In the genomic region with DNA sequence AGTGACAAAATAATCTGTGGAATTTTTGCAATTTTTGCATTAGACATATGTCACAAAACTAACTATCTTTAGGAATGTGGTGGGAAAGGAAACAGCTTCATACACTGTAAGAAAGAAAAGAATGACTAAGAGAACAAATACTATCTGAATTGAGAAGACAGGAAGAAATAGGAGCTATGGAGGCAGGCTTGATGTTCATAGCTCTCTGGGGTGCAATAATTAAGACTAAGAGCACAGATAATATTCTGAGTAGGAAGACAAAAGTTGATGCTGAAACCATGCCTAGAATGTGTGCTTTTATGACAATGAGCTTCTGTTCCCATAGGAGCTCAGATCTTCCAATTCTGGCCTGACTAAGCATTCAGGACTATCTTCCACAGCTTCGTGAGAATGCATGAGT, we compare ENCODE assay signal across 24 mouse cellular contexts.
DNase-seq lines count a peak whose midpoint lies in the region; ATAC-seq and TF ChIP-seq lines count a peak whose summit lies in the region.
"Had no signal": no experiment of that assay in that cellular context is flagged by ENCODE, and none has a peak within 500 bp of the region (broad histone marks: within the 10 kb centered on the region; RNA-seq: fewer than 3 reads in every experiment).

No protein-coding gene starts in this region.

- no peak overlapping the region for H3K4me3 ChIP-seq in hindbrain, postnatal 0 days (ENCODE audit: low read length)
- no peak overlapping the region for H3K4me3 ChIP-seq in hindbrain, embryonic 16.5 days (ENCODE audit: low read length)
- no peak overlapping the region for H3K4me3 ChIP-seq in limb, embryonic 14.5 days (replicated peaks; ENCODE audit: low read length)
- H3K4me3 ChIP-seq in limb, embryonic 10.5 days: no peak overlapping the region
- H3K4me3 ChIP-seq in embryonic fibroblast, embryonic 13.5 days (ENCODE audit: insufficient read depth, low read length): no peak overlapping the region
- H3K4me3 ChIP-seq: embryonic facial prominence, embryonic 10.5 days; embryonic facial prominence, embryonic 13.5 days; forebrain, embryonic 10.5 days; forebrain, embryonic 13.5 days; hindbrain, embryonic 12.5 days; hindbrain, embryonic 15.5 days had no signal

- no peaks in the 10 kb centered on the region for H3K9me3 ChIP-seq in hindbrain, postnatal 0 days (ENCODE audit: low read length)
- no peaks in the 10 kb centered on the region for H3K9me3 ChIP-seq in hindbrain, embryonic 16.5 days (ENCODE audit: control insufficient read depth, low read length)
- no peaks in the 10 kb centered on the region for H3K9me3 ChIP-seq in limb, embryonic 14.5 days (ENCODE audit: control insufficient read depth, low read length)
- H3K9me3 ChIP-seq in limb, embryonic 10.5 days (replicated peaks): no peaks in the 10 kb centered on the region
- H3K9me3 ChIP-seq: embryonic facial prominence, embryonic 10.5 days; embryonic facial prominence, embryonic 13.5 days; forebrain, embryonic 10.5 days; forebrain, embryonic 13.5 days; hindbrain, embryonic 12.5 days; hindbrain, embryonic 15.5 days had no signal

- no peak for TF ChIP-seq CTCF in hindbrain, postnatal 0 days (IDR thresholded peaks at IDR 0.05; ENCODE audit: low read depth)
- TF ChIP-seq CTCF in embryonic fibroblast, embryonic 13.5 days (IDR thresholded peaks at IDR 0.05; ENCODE audit: borderline replicate concordance, insufficient read depth, low read length): no peak

- peak; percentile 6 for DNase-seq in hindbrain, postnatal 0 days (ENCODE audit: low spot score)
- peak; percentile 16 for DNase-seq in limb, embryonic 14.5 days (ENCODE audit: low spot score)
- no peak for DNase-seq in limb, embryonic 10.5 days (ENCODE audit: low spot score)
- DNase-seq in left cerebral cortex, postnatal 25 days (ENCODE audit: low spot score in 2 of 2): no peak
- DNase-seq: adrenal gland, postnatal 10 days; adrenal gland, postnatal 36 days; cerebellum, adult 11 months; cerebellum, adult 2 months; cerebellum, adult 9-11 months; cerebellum, postnatal 36 days; embryo, embryonic 11 days; gastrocnemius, postnatal 10 days; gastrocnemius, postnatal 36 days had no signal

- WGBS in hindbrain, postnatal 0 days: 47% methylated on average over 1 of the region's 1 CpGs
- 54% methylated on average over 1 of the region's 1 CpGs for WGBS in hindbrain, embryonic 16.5 days
- 73% methylated on average over 1 of the region's 1 CpGs for WGBS in limb, embryonic 14.5 days
- 85% methylated on average over 1 of the region's 1 CpGs for WGBS in limb, embryonic 10.5 days

- H3K27me3 ChIP-seq in hindbrain, postnatal 0 days (ENCODE audit: insufficient read depth, low read length): no peaks in the 10 kb centered on the region
- no peaks in the 10 kb centered on the region for H3K27me3 ChIP-seq in hindbrain, embryonic 16.5 days (replicated peaks; ENCODE audit: control insufficient read depth, insufficient read depth, low read length)
- no peaks in the 10 kb centered on the region for H3K27me3 ChIP-seq in limb, embryonic 14.5 days (ENCODE audit: control insufficient read depth, insufficient read depth, low read length)
- no peaks in the 10 kb centered on the region for H3K27me3 ChIP-seq in limb, embryonic 10.5 days (ENCODE audit: low read depth, poor library complexity, severe bottlenecking)
- H3K27me3 ChIP-seq: embryonic facial prominence, embryonic 13.5 days; forebrain, embryonic 13.5 days; hindbrain, embryonic 12.5 days; hindbrain, embryonic 15.5 days; Patski had no signal

- H3K36me3 ChIP-seq in hindbrain, postnatal 0 days (ENCODE audit: insufficient read depth, low read length): no peaks in the 10 kb centered on the region
- no peaks in the 10 kb centered on the region for H3K36me3 ChIP-seq in hindbrain, embryonic 16.5 days (ENCODE audit: control insufficient read depth, insufficient read depth, low read length)
- H3K36me3 ChIP-seq in limb, embryonic 14.5 days (ENCODE audit: control insufficient read depth, insufficient read depth, low read length): no peaks in the 10 kb centered on the region
- no peaks in the 10 kb centered on the region for H3K36me3 ChIP-seq in limb, embryonic 10.5 days
- H3K36me3 ChIP-seq: embryonic facial prominence, embryonic 10.5 days; embryonic facial prominence, embryonic 13.5 days; forebrain, embryonic 10.5 days; hindbrain, embryonic 12.5 days; hindbrain, embryonic 15.5 days had no signal

- no peak overlapping the region for H3K27ac ChIP-seq in hindbrain, postnatal 0 days
- no peak overlapping the region for H3K27ac ChIP-seq in hindbrain, embryonic 16.5 days (ENCODE audit: low read depth, low read length)
- no peak overlapping the region for H3K27ac ChIP-seq in limb, embryonic 14.5 days (replicated peaks; ENCODE audit: low read depth, low read length)
- H3K27ac ChIP-seq in limb, embryonic 10.5 days: no peak overlapping the region
- H3K27ac ChIP-seq in embryonic fibroblast, embryonic 13.5 days (ENCODE audit: insufficient read depth, low read length): peak overlapping the region; percentile 67
- H3K27ac ChIP-seq: embryonic facial prominence, embryonic 10.5 days; embryonic facial prominence, embryonic 13.5 days; forebrain, embryonic 10.5 days; forebrain, embryonic 13.5 days; hindbrain, embryonic 12.5 days; hindbrain, embryonic 15.5 days had no signal

- no peaks in the 10 kb centered on the region for H3K4me1 ChIP-seq in hindbrain, postnatal 0 days (ENCODE audit: insufficient read depth, low read length)
- no peaks in the 10 kb centered on the region for H3K4me1 ChIP-seq in hindbrain, embryonic 16.5 days (ENCODE audit: control insufficient read depth, insufficient read depth, low read depth, low read length)
- no peaks in the 10 kb centered on the region for H3K4me1 ChIP-seq in limb, embryonic 14.5 days (ENCODE audit: control insufficient read depth, insufficient read depth, low read length)
- no peaks in the 10 kb centered on the region for H3K4me1 ChIP-seq in limb, embryonic 10.5 days
- no peaks in the 10 kb centered on the region for H3K4me1 ChIP-seq in embryonic fibroblast, embryonic 13.5 days (ENCODE audit: control insufficient read depth, insufficient read depth, low read length)
- H3K4me1 ChIP-seq: embryonic facial prominence, embryonic 10.5 days; embryonic facial prominence, embryonic 13.5 days; forebrain, embryonic 10.5 days; forebrain, embryonic 13.5 days; hindbrain, embryonic 12.5 days; hindbrain, embryonic 15.5 days had no signal

- no peak for ATAC-seq in hindbrain, postnatal 0 days
- no peak for ATAC-seq in hindbrain, embryonic 16.5 days
- ATAC-seq in limb, embryonic 14.5 days (ENCODE audit: low FRiP score, low read depth): no peak
- ATAC-seq: inflammation-experienced regulatory T-cells, adult 6 months; Patski had no signal

- no peak overlapping the region for H3K9ac ChIP-seq in hindbrain, postnatal 0 days (replicated peaks; ENCODE audit: low read length)
- no peak overlapping the region for H3K9ac ChIP-seq in hindbrain, embryonic 16.5 days (ENCODE audit: low read depth, low read length)
- H3K9ac ChIP-seq in limb, embryonic 14.5 days (ENCODE audit: low read depth, low read length, severe bottlenecking): no peak overlapping the region
- H3K9ac ChIP-seq: embryonic facial prominence, embryonic 13.5 days; forebrain, embryonic 13.5 days; hindbrain, embryonic 12.5 days; hindbrain, embryonic 15.5 days had no signal

- no peak overlapping the region for H3K4me2 ChIP-seq in hindbrain, postnatal 0 days (ENCODE audit: low read depth, low read length)
- H3K4me2 ChIP-seq in hindbrain, embryonic 16.5 days (ENCODE audit: low read length): no peak overlapping the region
- H3K4me2 ChIP-seq in limb, embryonic 14.5 days (replicated peaks; ENCODE audit: low read depth, low read length, severe bottlenecking): no peak overlapping the region
- H3K4me2 ChIP-seq: embryonic facial prominence, embryonic 13.5 days; forebrain, embryonic 13.5 days; heart, embryonic 11.5 days; hindbrain, embryonic 12.5 days; hindbrain, embryonic 15.5 days had no signal

- TF ChIP-seq POLR2A in limb, embryonic 14.5 days (IDR thresholded peaks at IDR 0.05; ENCODE audit: borderline replicate concordance, extremely low read depth, insufficient read depth, insufficient read length): no peak
- no peak for TF ChIP-seq POLR2A in embryonic fibroblast, embryonic 13.5 days (IDR thresholded peaks at IDR 0.05; ENCODE audit: low read depth, low read length)

- intact Hi-C loops in left cerebral cortex, postnatal 25 days (cut with DNase I): no loop called here

Comparison
In these comparisons a context has a peak if more than half of its experiments do, and no peak if none do; other contexts are left out.
1. DNase-seq: peak in hindbrain, postnatal 0 days (single experiment) and limb, embryonic 14.5 days (single experiment); none in limb, embryonic 10.5 days (single experiment) and left cerebral cortex, postnatal 25 days (0 of 2).